Mouse (Mus musculus) liver, embryonic 14.5 days (tissue): ENCODE data around the gene Rdx.

Source experiments
- CTCF ChIP-seq: IDR thresholded peaks from 2 replicates; pipeline ENCODE4 v1.5.1; 2016; ENCODE audit warnings: antibody characterized with exemption, low read depth, control low read depth
- EP300 ChIP-seq: IDR thresholded peaks from 2 replicates; pipeline ENCODE4 v1.6.1; 2016; ENCODE audit warnings: antibody characterized with exemption, low read depth

DNA sequence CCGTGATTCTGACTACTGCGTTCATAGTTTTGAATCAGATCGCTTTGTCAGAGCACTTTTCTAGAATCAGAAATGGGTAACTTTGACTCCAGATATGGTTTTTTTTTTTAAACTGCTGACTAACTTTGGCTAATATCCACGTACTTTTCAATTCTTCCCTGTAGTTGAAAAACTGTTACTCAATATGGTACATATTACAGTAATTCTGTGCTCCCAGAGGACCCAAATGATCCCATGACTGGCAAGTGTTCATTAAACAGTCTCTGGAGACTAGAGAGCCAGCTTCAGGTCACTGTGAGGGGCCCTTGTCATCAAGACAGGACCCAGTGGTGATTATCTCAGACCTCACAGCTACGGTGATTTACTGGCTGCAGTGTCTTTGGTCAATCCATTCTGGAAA lies 45.3 kb downstream of the Rdx start:
- no peak for TF ChIP-seq CTCF
- TF ChIP-seq EP300: no peak
